Mouse (Mus musculus) hindbrain, embryonic 12.5 days (tissue): ENCODE data around the gene Khdrbs1. TPM values are rescaled to one million over a fixed set of nuclear protein-coding genes. Genes with fewer than 3 reads are reported as not detected.
"Not testable (repeated sequence)": the region's sequence is repeated elsewhere in the genome, so short reads cannot be mapped to it uniquely, and the experiment has no call there.

Experiments used
- ATAC-seq: fragments of 200-750 bp; cut with Nextera tagmentation; 2 replicates; pipeline ENCODE4 v1.8.0; 2017; ENCODE audit warnings: moderate TSS enrichment; ENCODE audit not compliant: low FRiP score
- H3K27ac ChIP-seq: fragments of 300-500 bp; sonication (generic); 2 replicates; pipeline ENCODE4 v1.5.1; 2016; ENCODE audit warnings: mild to moderate bottlenecking
- H3K27me3 ChIP-seq: fragments of 300-500 bp; sonication (generic); 2 replicates; pipeline ENCODE4 v1.6.1; 2016; ENCODE audit warnings: mild to moderate bottlenecking
- H3K36me3 ChIP-seq: fragments of 300-500 bp; sonication (generic); 2 replicates; pipeline ENCODE4 v1.6.1; 2016; ENCODE audit warnings: mild to moderate bottlenecking
- H3K4me1 ChIP-seq: fragments of 300-500 bp; sonication (generic); 2 replicates; pipeline ENCODE4 v1.6.1; 2016
- H3K4me2 ChIP-seq: fragments of 300-500 bp; sonication (generic); replicated peaks from 2 replicates; pipeline ENCODE4 v1.6.1; 2016; ENCODE audit warnings: mild to moderate bottlenecking
- H3K4me3 ChIP-seq: fragments of 300-500 bp; sonication (generic); 2 replicates; pipeline ENCODE4 v1.5.1; 2016; ENCODE audit warnings: mild to moderate bottlenecking
- H3K9ac ChIP-seq: fragments of 300-500 bp; sonication (generic); 2 replicates; pipeline ENCODE4 v1.6.1; 2016; ENCODE audit warnings: mild to moderate bottlenecking, moderate library complexity
- H3K9me3 ChIP-seq: fragments of 300-500 bp; sonication (generic); replicated peaks from 2 replicates; pipeline ENCODE4 v1.6.1; 2016; ENCODE audit warnings: mild to moderate bottlenecking
- WGBS: fragments of 180-500 bp; shearing (Covaris S2); methylation state at CpG from one replicate; pipeline ENCODE4 v1.1.7; 2016; 5-methylcytosine and 5-hydroxymethylcytosine counted together
- polyA plus RNA-seq: library from polyadenylated mRNA; unstranded; fragments of >200 nt; fragmentation: Nextera tagmentation; extraction: Ambion mirVana; gene quantifications from 2 replicates; pipeline ENCODE4 v1.2.1, GENCODE M21; 2016

The Khdrbs1 gene
- polyA plus RNA-seq, 1 experiment from 2014 or later: 215 TPM

DNA sequence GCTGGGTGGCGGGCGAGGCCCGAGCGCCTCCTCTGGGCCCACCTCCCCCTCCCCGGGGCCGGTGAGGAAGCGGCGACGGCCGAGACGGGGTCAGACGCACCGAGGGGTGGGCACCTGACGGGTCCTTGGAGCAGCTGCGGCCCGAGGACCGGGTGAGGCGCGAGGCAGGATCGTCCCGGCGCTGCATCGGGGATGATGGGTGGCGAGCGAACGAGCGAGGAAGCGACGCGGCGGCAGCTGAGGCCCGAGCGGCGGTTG, 200 bp downstream of the Khdrbs1 start:
- under 1% methylated on average over 28 of the region's 34 CpGs for WGBS
- H3K9me3 ChIP-seq: no peaks in the 10 kb centered on the region
- peaks cover 32% of the 10 kb centered on the region for H3K4me1 ChIP-seq
- peak overlapping the region; percentile 100 for H3K9ac ChIP-seq
- H3K4me3 ChIP-seq: peak overlapping the region; percentile 100
- ATAC-seq: peak; percentile 70
- H3K27me3 ChIP-seq: no peaks in the 10 kb centered on the region
- H3K36me3 ChIP-seq: 0 out of 2 replicates have a peak, but pooled peaks cover 3% of the 10 kb centered on the region
- H3K27ac ChIP-seq: peak overlapping the region; percentile 99
- H3K4me2 ChIP-seq: peak overlapping the region; percentile 65

DNA sequence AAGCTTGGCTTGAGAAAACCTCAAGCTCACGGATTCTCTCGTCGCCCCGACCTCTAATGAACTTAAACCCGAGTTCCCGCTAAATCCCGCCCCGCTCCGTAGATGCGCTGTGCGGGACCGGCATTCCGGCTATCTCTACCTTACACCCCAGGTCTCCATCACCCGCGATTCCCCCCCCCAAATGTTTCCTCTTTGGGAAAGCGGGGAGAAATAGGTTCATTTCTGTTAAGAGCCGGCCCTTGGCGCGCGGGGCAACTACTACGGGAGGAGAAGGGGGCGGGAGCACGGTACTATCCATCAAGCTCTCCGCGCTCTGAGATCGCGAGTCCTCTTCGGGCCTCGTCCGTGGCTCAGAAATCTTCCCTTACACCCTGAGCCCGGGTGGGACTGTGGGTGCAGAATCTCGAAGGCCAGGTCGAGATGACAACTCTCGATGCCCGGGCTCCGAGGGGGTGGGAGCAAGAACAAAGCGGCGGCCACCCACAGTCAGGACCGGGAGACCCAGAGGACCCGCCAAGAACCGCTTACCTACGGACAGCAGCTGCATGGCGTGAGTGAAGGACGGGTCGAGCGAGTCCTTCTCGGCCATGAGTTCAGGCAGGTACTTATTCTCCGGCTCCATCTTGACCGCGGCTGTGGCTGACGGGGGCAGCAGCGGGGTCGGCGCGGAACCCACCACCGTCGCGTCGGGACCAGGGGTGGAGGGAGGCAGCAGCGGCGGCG, 691 bp downstream of the Khdrbs1 start:
- Histone ChIP-seq H3K36me3 (0 out of 2 replicates have a peak, but pooled peaks cover 3% of the 10 kb centered on the region), H3K4me2 (peak overlapping the region; percentile 65), H3K4me1 (peaks cover 32% of the 10 kb centered on the region), H3K27me3 (no peaks in the 10 kb centered on the region), H3K9ac (peak overlapping the region; percentile 100), H3K9me3 (no peaks in the 10 kb centered on the region), H3K27ac (peak overlapping the region; percentile 99), H3K4me3 (peak overlapping the region; percentile 100)
- WGBS: under 1% methylated on average over 62 of the region's 62 CpGs
- peak; percentile 29 for ATAC-seq

DNA sequence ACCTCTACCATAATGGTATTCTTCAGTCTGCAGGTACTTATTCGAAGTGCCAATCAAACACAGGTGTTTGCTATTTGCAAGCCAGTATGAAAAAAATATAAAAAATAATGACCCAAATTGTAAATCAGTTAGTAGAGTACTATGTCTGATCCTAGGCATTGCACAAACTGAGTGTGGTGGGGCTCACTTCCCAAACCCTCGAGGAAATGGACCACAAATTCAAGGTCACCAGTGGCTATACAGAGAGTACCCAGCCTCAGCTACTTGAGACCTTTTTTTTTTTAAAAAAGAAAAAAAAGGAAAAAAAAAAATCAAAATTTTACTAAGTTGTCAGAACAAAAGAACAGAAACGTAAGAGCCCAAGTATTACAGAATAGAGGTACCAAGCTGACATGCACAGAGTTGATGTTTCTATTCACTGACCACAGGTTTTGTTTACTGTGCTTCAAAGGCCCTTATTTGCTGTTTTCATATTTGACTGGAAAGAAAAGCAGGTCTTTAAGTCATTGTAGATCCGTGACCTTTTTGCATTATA, 2.9 kb downstream of the Khdrbs1 start:
- Histone ChIP-seq H3K27ac (no peak overlapping the region), H3K9ac (0 out of 2 replicates have a peak overlapping the region, but pooled peaks have one; percentile 4), H3K36me3 (peaks cover 3% of the 10 kb centered on the region; the same call in 1 of the 2 replicates), H3K9me3 (no peaks in the 10 kb centered on the region), H3K4me2 (peak overlapping the region; percentile 65), H3K4me3 (peak overlapping the region; percentile 100), H3K4me1 (peaks cover 37% of the 10 kb centered on the region), H3K27me3 (no peaks in the 10 kb centered on the region)
- 78% methylated on average over 4 of the region's 4 CpGs for WGBS
- no peak for ATAC-seq

DNA sequence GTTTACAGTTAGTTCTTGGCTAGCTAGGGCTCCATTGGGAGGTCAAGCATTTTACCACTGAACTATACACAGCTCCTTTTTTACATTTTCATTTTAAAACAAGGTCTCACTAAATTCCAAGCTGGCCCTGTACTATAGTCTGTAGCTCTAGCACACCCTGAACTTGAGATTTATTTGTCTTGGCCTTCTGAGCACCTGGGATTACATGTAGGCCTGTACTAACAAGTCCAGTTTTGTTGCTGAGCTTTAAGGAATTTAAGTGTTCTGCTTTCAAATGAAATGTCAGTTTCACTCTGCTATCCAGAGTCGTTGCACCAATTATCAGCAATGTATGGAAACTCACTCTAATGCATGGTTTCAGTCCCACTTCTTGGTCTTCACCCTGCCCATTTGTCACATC, 5.9 kb downstream of the Khdrbs1 start:
- WGBS: 93% methylated on average over 1 of the region's 1 CpGs
- Histone ChIP-seq H3K9ac (no peak overlapping the region), H3K4me3 (no peak overlapping the region), H3K9me3 (no peaks in the 10 kb centered on the region), H3K27me3 (no peaks in the 10 kb centered on the region), H3K27ac (no peak overlapping the region), H3K4me2 (no peak overlapping the region), H3K36me3 (peaks cover 3% of the 10 kb centered on the region; the same call in 1 of the 2 replicates), H3K4me1 (peaks cover 31% of the 10 kb centered on the region)
- no peak for ATAC-seq

DNA sequence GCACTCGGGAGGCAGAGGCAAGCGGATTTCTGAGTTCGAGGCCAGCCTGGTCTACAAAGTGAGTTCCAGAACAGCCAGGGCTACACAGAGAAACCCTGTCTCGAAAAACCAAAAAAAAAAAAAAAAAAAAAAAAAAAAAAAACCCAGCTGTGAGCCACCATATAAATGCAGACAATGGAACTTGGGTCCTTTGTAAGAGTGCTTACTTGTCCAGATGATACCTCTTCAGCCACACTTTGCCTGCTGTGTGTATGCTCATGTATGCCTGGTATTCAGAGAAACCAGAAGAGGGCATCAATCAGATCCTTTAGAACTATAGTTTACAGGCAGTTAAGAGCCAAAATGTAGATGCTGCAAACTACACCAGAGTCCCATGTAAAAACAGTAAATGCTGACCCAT, 6.6 kb downstream of the Khdrbs1 start:
- not testable (repeated sequence) for H3K36me3 ChIP-seq, H3K4me2 ChIP-seq, H3K9ac ChIP-seq, ATAC-seq, H3K27ac ChIP-seq, H3K4me3 ChIP-seq, H3K9me3 ChIP-seq, H3K27me3 ChIP-seq
- 88% methylated on average over 3 of the region's 4 CpGs for WGBS
- H3K4me1 ChIP-seq: peaks cover 31% of the 10 kb centered on the region

DNA sequence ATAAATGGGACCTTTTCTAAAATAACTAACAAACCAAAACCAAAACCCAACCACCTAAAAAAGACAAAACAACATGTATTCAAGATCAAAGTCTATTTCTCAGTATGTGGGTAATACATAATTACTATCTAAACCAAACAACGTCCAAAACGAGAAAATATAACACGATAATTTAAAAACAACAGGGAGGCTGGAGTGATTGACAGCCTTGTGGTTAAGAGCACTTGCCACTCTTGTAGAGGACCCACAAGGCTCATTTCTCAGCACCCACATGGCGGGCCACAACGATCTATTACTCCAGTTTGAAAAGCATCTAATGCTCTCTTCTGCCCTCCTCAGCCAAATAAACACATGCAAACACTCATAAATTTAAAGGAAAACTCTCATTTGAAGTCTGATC, 10.7 kb downstream of the Khdrbs1 start:
- no peak overlapping the region for H3K4me3 ChIP-seq
- peaks cover 28% of the 10 kb centered on the region for H3K36me3 ChIP-seq
- no peak overlapping the region for H3K9ac ChIP-seq
- ATAC-seq: no peak
- H3K27me3 ChIP-seq: no peaks in the 10 kb centered on the region
- no peak overlapping the region for H3K27ac ChIP-seq
- no peaks in the 10 kb centered on the region for H3K9me3 ChIP-seq
- WGBS: 94% methylated on average over 5 of the region's 5 CpGs
- H3K4me2 ChIP-seq: no peak overlapping the region
- H3K4me1 ChIP-seq: peaks cover 9% of the 10 kb centered on the region; the same call in 1 of the 2 replicates

DNA sequence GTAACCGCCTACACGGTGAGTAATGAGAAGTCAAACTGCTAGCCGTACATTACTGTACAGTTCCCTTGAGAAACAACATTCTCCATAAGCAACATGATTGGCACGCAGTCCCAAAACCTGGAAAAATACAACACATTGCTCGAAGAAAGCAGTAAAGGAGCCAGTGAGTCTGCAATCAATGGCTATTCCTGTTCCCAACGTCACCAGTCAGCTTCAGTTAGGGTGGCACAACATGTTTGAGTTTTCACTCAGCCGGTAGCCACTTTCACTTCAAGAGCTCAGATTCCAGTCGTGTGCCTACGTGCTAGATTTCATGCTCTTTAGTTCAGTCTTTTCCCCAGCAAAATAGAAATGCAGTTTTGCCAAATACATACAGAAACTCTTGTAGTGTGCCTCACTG, 25.8 kb downstream of the Khdrbs1 start:
- H3K27me3 ChIP-seq: no peaks in the 10 kb centered on the region
- no peak for ATAC-seq
- 91% methylated on average over 9 of the region's 9 CpGs for WGBS
- H3K9ac ChIP-seq: no peak overlapping the region
- no peak overlapping the region for H3K4me3 ChIP-seq
- no peaks in the 10 kb centered on the region for H3K4me1 ChIP-seq
- H3K27ac ChIP-seq: no peak overlapping the region
- H3K9me3 ChIP-seq: no peaks in the 10 kb centered on the region
- H3K4me2 ChIP-seq: no peak overlapping the region
- peaks cover 81% of the 10 kb centered on the region for H3K36me3 ChIP-seq

DNA sequence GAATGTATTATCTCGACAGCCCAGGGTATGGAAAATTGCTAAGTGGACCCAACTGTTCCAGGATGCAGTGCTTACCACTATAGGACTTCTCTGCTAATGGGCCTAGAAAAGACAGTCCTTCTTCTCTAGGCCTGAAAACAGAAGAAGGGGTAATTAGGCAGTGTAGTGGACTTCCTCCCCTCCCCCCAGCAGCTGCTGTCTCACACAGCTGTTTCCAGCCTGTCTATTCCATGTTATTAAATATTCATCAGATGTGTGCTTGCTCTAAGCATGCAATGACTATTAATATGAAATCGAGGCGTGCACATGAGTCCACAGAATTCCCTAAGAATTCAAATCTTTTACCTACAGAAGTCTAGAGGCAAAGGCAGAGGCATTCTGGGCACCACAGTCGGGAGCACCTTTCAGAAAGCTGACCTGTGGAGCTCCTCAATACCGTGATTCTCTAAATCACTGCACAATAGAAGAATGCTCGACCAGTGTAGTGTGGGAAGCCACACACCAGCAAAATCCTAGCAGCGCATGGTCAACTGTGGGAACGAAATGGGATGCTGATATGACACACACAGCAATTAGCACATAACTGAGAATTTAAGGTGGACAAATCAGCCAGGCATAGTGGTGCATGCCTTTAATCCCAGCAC, 32.5 kb downstream of the Khdrbs1 start:
- no peak overlapping the region for H3K9ac ChIP-seq
- no peak overlapping the region for H3K4me2 ChIP-seq
- no peak overlapping the region for H3K4me3 ChIP-seq
- WGBS: 66% methylated on average over 8 of the region's 8 CpGs
- ATAC-seq: peak; percentile 88
- H3K9me3 ChIP-seq: no peaks in the 10 kb centered on the region
- H3K27me3 ChIP-seq: no peaks in the 10 kb centered on the region
- H3K36me3 ChIP-seq: peaks cover 89% of the 10 kb centered on the region
- peak overlapping the region; percentile 86 for H3K27ac ChIP-seq
- H3K4me1 ChIP-seq: peaks cover 19% of the 10 kb centered on the region

DNA sequence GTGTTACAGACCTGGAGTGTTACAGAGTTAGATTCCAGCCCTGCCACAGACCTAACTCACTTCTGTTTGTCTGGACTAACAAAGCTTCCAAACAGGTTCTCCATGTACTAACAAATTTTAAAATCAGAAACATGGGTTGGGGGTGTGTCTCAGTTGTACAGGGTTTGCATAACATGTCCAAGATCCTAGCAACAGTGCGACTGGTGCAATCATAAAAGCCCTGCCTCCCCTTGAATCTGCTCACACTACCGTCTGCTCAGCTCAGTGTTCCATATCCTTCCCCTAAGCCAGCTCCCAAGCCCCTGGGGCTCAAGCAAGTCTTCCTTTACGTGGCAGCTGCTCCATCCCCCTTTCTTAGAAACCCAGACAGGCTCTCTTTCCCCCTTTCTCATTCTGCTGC, 35.4 kb downstream of the Khdrbs1 start:
- 70% methylated on average over 3 of the region's 3 CpGs for WGBS
- Histone ChIP-seq H3K4me3 (no peak overlapping the region), H3K27ac (peak overlapping the region; percentile 17; the same call in 1 of the 2 replicates), H3K9ac (no peak overlapping the region), H3K27me3 (no peaks in the 10 kb centered on the region), H3K4me2 (no peak overlapping the region), H3K9me3 (no peaks in the 10 kb centered on the region), H3K4me1 (peaks cover 41% of the 10 kb centered on the region), H3K36me3 (peaks cover 84% of the 10 kb centered on the region)
- no peak for ATAC-seq

DNA sequence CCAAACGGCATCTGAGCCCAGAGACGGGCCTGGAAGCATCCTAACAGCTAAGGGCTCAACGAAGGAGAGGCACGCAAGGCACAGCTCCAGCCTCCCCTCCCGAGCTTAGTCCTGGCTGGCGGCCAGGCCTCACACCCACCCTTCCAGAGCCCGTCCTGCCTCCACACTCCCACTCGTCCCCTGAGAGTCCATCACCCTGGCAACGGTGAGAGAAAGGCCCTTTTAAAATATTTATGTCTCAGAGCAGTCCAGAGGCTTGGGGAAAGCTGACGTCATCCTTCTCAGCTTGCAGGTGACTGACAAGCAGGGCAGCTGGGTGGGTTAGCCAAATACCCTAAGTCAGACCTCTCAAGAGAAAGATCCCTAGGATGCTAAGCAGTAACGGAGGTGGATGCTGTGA, 39.6 kb downstream of the Khdrbs1 start:
- H3K4me2 ChIP-seq: peak overlapping the region; percentile 21; the same call in 1 of the 2 replicates
- peak overlapping the region; percentile 79 for H3K27ac ChIP-seq
- H3K4me1 ChIP-seq: peaks cover 30% of the 10 kb centered on the region
- H3K4me3 ChIP-seq: no peak overlapping the region
- no peaks in the 10 kb centered on the region for H3K9me3 ChIP-seq
- peak overlapping the region; percentile 18 for H3K9ac ChIP-seq
- no peaks in the 10 kb centered on the region for H3K27me3 ChIP-seq
- H3K36me3 ChIP-seq: peaks cover 44% of the 10 kb centered on the region
- ATAC-seq: peak; percentile 83
- WGBS: 14% methylated on average over 11 of the region's 11 CpGs

DNA sequence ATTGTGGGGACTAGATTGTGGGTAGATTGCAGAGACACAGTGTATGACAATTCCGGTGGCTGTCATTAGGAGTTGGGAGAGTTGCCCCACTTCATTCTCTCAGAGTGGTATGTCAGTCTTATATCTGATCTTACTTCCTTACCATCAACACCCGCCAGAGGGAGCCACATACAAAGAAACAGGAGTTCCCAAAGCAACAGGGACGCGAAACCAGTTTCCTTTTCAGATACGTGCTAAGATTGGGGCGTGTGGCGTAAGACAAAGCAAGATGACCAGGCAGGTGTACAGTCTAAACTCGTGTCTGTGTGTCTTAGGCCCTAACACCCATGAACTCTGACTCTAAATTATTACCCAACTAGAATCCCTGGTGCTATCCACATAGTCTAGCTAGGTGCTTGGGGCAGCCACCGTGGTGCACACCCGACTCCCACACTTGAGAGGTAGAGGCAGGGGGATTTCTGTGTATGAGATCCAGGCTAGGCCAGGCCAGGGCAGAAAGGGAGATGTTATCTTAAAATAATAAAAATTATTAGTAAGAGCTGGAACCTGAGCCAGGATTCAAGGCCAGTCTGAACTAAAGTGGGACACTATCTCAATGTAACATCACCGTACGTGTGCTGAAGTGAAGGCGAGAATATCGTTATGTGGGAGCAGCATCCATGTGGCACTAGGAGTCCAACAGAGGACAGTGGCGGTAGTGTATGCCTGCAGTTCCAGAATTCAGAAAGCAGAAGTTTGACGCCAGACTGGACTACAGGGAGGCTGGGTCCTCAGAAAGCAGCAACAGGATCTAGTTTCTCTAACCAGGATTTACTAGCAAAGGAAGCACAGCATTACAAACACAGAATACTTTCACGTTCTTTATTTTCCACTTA, 40.4 kb downstream of the Khdrbs1 start:
- Histone ChIP-seq H3K36me3 (peaks cover 41% of the 10 kb centered on the region), H3K4me2 (0 out of 2 replicates have a peak overlapping the region, but pooled peaks have one; percentile 21), H3K4me1 (peaks cover 30% of the 10 kb centered on the region)

DNA sequence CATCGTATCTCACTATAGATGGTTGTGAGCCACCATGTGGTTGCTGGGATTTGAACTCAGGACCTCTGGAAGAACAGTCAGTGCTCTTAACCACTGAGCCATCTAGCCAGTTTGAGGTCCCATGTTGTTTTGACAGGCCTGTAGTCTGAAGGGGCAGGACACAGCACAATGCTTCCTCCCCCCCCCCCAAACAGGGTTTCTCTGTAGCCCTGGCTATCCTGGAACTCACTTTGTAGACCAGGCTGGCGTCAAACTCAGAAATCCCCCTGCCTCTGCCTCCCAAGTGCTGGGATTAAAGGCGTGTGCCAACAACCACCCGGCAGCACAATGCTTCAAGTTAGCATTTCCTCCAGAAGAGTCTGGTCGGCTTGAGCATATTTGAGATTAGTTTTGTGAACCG, 41.4 kb downstream of the Khdrbs1 start:
- not testable (repeated sequence) for H3K4me2 ChIP-seq, H3K9me3 ChIP-seq, ATAC-seq, H3K27me3 ChIP-seq, H3K4me3 ChIP-seq, H3K9ac ChIP-seq
- H3K27ac ChIP-seq: 0 out of 2 replicates have a peak overlapping the region, but pooled peaks have one; percentile 48
- peaks cover 33% of the 10 kb centered on the region for H3K4me1 ChIP-seq
- H3K36me3 ChIP-seq: peaks cover 31% of the 10 kb centered on the region
- 92% methylated on average over 6 of the region's 6 CpGs for WGBS

More for the DNA sequence above, 40.4 kb downstream of the Khdrbs1 start:
- 54% methylated on average over 17 of the region's 17 CpGs for WGBS
- H3K27me3 ChIP-seq: no peaks in the 10 kb centered on the region
- peak; percentile 39 for ATAC-seq
- H3K9ac ChIP-seq: peak overlapping the region; percentile 0; the same call in 1 of the 2 replicates
- peak overlapping the region; percentile 79 for H3K27ac ChIP-seq
- H3K9me3 ChIP-seq: no peaks in the 10 kb centered on the region
- no peak overlapping the region for H3K4me3 ChIP-seq
